Mouse (Mus musculus) mouse embryonic stem cell (cell line): ENCODE results near the gene 1600002K03Rik.

Source experiments
- in situ Hi-C, 2 experiments: fragments of 300-500 bp; cut with MboI; formaldehyde crosslinking; loops; 1 replicate in 1 of 2; 3 replicates in 1 of 2; pipeline ENCODE4 v1.14.3; 2019 to 2020; ENCODE audit warnings: low sequenced_read_pairs in 2 of 2, low pct_unique_long_range_greater_than_20kb in 1 of 2, mixed read lengths in 1 of 2; ENCODE audit not compliant: unreplicated experiment in 1 of 2

Gene 1600002K03Rik

GRCm38 (mm10) chr10:80175536-80176269, 3.0 kb downstream of the 1600002K03Rik start:
- in situ Hi-C loops, result loop anchor here (5.0 to 25.0 kb wide), 2 partner anchors 72 to 187 kb away; partner anchors contain the start of genes Ndufs7 (in 2 of the 2) and Plk5 (in 1 of the 2)

- in situ Hi-C loops, result loop anchor here (5.0 to 25.0 kb wide), 2 partner anchors 71 to 186 kb away; partner anchors contain the start of genes Ndufs7 (in 2 of the 2) and Plk5 (in 1 of the 2)
Observed at GRCm38 (mm10) chr10:80176270-80176834, 3.6 kb downstream of the 1600002K03Rik start.

- in situ Hi-C loops, result loop anchor here (5.0 to 25.0 kb wide), 2 partner anchors 70 to 185 kb away; partner anchors contain the start of genes Ndufs7 (in 2 of the 2) and Plk5 (in 1 of the 2)
Observed at GRCm38 (mm10) chr10:80177441-80178279, 4.9 kb downstream of the 1600002K03Rik start.

- in situ Hi-C loops, result loop anchor here (5.0 to 25.0 kb wide), 2 partner anchors 68 to 183 kb away; partner anchors contain the start of genes Ndufs7 (in 2 of the 2) and Plk5 (in 1 of the 2)
Observed at GRCm38 (mm10) chr10:80179068-80180051, 6.6 kb downstream of the 1600002K03Rik start, which contains the start of gene Efna2. TSS of gene Efna2 (plus strand) at chr10:80179482.

- in situ Hi-C loops, result loop anchor here in 1 of 2 experiments (25.0 kb wide), 1 partner anchor 182 kb away; the partner anchor contains the start of gene Plk5
Observed at GRCm38 (mm10) chr10:80180288-80180687, 7.5 kb downstream of the 1600002K03Rik start.

DNA sequence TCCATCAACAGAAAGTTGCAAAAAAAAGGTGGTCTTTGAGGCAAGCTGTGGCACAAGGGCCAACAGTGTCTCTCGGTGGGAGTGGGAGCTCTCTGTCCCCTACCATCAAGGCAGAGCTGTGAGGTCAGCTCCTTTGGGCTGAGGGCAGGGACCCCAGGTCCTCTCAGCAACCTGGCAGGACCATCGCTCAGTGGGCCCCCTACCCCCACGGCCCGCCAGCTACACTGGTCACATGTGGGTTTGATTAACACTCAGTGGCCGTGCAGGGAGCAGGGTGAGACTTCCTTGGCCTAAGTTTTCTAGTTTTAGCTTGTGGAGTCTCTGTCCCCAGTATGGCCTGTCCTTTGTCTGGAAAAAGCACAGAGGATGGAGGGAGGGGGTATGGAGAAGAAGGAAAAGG, 8.1 kb downstream of the 1600002K03Rik start:
- in situ Hi-C loops, result loop anchor here in 1 of 2 experiments (25.0 kb wide), 1 partner anchor 181 kb away; the partner anchor contains the start of gene Plk5

DNA sequence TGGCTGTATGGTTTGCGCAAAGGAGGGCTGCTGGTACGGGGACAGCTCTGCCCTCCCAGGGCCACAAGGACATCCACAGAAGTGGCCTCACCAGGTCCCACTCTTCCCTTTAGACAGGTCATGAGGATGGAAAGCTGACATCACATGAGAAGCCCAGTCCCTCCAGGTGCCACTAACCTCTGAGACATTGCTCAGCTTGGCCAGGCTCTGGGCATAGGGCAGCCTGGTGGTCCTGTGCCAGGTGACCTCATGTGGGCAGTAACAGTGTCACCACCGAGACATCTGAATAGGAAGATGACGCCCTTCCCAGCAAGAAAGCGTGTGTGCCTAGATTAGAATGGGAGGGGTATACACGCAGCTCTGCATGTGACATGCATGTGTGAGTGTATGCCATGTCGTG, 9.8 kb downstream of the 1600002K03Rik start:
- in situ Hi-C loops, result loop anchor here in 1 of 2 experiments (25.0 kb wide), 1 partner anchor 180 kb away; the partner anchor contains the start of gene Plk5

- in situ Hi-C loops, result loop anchor here in 1 of 2 experiments (25.0 kb wide), 1 partner anchor 176 kb away; the partner anchor contains the start of gene Plk5
Observed at GRCm38 (mm10) chr10:80186649-80187048, 13.9 kb downstream of the 1600002K03Rik start.

DNA sequence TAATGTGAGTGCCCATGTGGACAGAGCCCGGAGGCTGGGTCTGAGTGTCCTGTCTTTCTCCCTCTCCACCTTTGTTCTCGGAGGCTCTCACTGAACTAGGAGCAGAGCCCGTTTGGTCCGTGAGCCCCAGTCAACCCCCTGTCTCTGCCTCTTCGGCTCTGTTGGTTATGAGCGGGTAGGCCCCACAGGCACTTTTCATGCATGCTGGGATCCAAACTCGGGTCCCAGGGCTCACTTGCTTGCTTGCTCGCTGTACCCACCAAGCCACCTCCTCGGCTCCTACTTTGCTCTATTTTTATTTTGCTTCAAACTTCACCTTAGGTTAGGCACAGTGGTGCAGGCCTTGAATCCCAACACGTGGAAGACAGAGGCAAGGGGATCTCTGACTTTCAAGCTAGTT, 15.0 kb downstream of the 1600002K03Rik start:
- in situ Hi-C loops, result loop anchor here in 1 of 2 experiments (25.0 kb wide), 1 partner anchor 175 kb away; the partner anchor contains the start of gene Plk5

- in situ Hi-C loops, result loop anchor here in 1 of 2 experiments (25.0 kb wide), 1 partner anchor 174 kb away; the partner anchor contains the start of gene Plk5
Observed at GRCm38 (mm10) chr10:80188453-80189024, 15.8 kb downstream of the 1600002K03Rik start.

GRCm38 (mm10) chr10:80189999-80190398, 17.3 kb downstream of the 1600002K03Rik start:
- in situ Hi-C loops, result loop anchor here in 1 of 2 experiments (25.0 kb wide), 1 partner anchor 172 kb away; the partner anchor contains the start of gene Plk5

- in situ Hi-C loops, result loop anchor here in 1 of 2 experiments (25.0 kb wide), 1 partner anchor 172 kb away; the partner anchor contains the start of gene Plk5
Observed at GRCm38 (mm10) chr10:80190491-80191051, 17.8 kb downstream of the 1600002K03Rik start.

GRCm38 (mm10) chr10:80193976-80194375, 21.2 kb downstream of the 1600002K03Rik start:
- in situ Hi-C loops, result loop anchor here in 1 of 2 experiments (25.0 kb wide), 1 partner anchor 168 kb away; the partner anchor contains the start of gene Plk5

- in situ Hi-C loops, result loop anchor here in 1 of 2 experiments (25.0 kb wide), 1 partner anchor 168 kb away; the partner anchor contains the start of gene Plk5
Observed at GRCm38 (mm10) chr10:80194441-80194840, 21.7 kb downstream of the 1600002K03Rik start.

DNA sequence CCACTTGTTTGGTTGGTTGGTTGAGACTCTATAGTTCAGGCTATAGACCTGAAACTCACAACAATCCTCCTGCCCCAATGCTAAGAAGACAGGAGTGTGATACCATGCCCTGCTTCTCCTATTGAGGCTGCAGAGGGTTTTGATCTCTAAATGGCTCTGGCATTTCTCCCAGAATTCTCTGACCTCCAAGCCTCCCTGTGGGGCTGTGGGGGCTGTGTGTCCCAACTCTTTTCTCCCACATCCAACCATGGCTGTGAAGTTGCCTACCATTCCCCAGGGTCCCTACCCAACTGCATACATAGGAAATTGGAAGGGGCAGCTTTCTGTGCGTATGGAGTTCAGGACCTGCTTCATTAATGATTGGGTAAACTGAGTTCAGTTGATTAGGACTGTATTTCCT, 23.4 kb downstream of the 1600002K03Rik start:
- in situ Hi-C loops, result loop anchor here in 1 of 2 experiments (25.0 kb wide), 1 partner anchor 166 kb away; the partner anchor contains the start of gene Plk5
